Mouse (Mus musculus) lung, postnatal 4 days (tissue): Measurements from ENCODE around the gene Edaradd.

Experiments
- DNase-seq, 2 experiments: peaks; one replicate each; pipeline ENCODE4 v3.0.0; 2021

Gene Edaradd

GRCm38 (mm10) chr13:12519955-12520584 lies at the start of gene Edaradd:
Edaradd (minus strand) TSS chr13:12520438.
- peak; percentile 75 to 76 for DNase-seq

- no peak for DNase-seq
Observed at GRCm38 (mm10) chr13:12569741-12570140, 49.5 kb upstream of the Edaradd start.

GRCm38 (mm10) chr13:12568597-12569469 lies 48.6 kb upstream of the Edaradd start:
- no peak for DNase-seq

GRCm38 (mm10) chr13:12567936-12568335 lies 47.7 kb upstream of the Edaradd start:
- no peak for DNase-seq

GRCm38 (mm10) chr13:12565621-12566390 lies 45.6 kb upstream of the Edaradd start, which contains the start of gene Ero1lb:
Ero1lb (plus strand) TSS chr13:12565874.
- peak; percentile 97 to 98 for DNase-seq

- DNase-seq = no peak
Observed at GRCm38 (mm10) chr13:12562256-12562655, 42.0 kb upstream of the Edaradd start.

GRCm38 (mm10) chr13:12561729-12562128 lies 41.5 kb upstream of the Edaradd start:
- no peak for DNase-seq

- DNase-seq = no peak
Observed at GRCm38 (mm10) chr13:12559462-12560120, 39.4 kb upstream of the Edaradd start.

- DNase-seq = no peak
Observed at GRCm38 (mm10) chr13:12559044-12559443, 38.8 kb upstream of the Edaradd start.

- no peak for DNase-seq
Observed at GRCm38 (mm10) chr13:12554211-12554610, 34.0 kb upstream of the Edaradd start.

GRCm38 (mm10) chr13:12543880-12544568 lies 23.8 kb upstream of the Edaradd start:
- DNase-seq = no peak

- no peak for DNase-seq
Observed at GRCm38 (mm10) chr13:12543246-12543645, 23.0 kb upstream of the Edaradd start.

- peak; percentile 83 to 87 for DNase-seq
Observed at GRCm38 (mm10) chr13:12542006-12542981, 22.1 kb upstream of the Edaradd start.

- no peak for DNase-seq
Observed at GRCm38 (mm10) chr13:12540119-12540518, 19.9 kb upstream of the Edaradd start.

GRCm38 (mm10) chr13:12539716-12540115 lies 19.5 kb upstream of the Edaradd start:
- no peak for DNase-seq

- DNase-seq = peak in 1 of 2 experiments; percentile 52
Observed at GRCm38 (mm10) chr13:12537971-12538370, 17.7 kb upstream of the Edaradd start.

- DNase-seq = no peak
Observed at GRCm38 (mm10) chr13:12534628-12535027, 14.4 kb upstream of the Edaradd start.

- no peak for DNase-seq
Observed at GRCm38 (mm10) chr13:12525678-12526077, 5.4 kb upstream of the Edaradd start.

- DNase-seq = no peak
Observed at GRCm38 (mm10) chr13:12522346-12522745, 2.1 kb upstream of the Edaradd start.

- DNase-seq = no peak
Observed at GRCm38 (mm10) chr13:12519371-12519770, 867 bp downstream of the Edaradd start.
